Mouse (Mus musculus) intestine, postnatal 0 days (tissue): ENCODE data around the gene Nsf. TPM values are rescaled to one million over a fixed set of nuclear protein-coding genes. Genes with fewer than 3 reads are reported as not detected.
"Not testable (repeated sequence)": the region's sequence is repeated elsewhere in the genome, so short reads cannot be mapped to it uniquely, and the experiment has no call there.

Source experiments
- ATAC-seq: fragments of 200-750 bp; cut with Nextera tagmentation; 2 replicates; pipeline ENCODE4 v1.8.0; 2017; ENCODE audit warnings: mild to moderate bottlenecking, moderate TSS enrichment, moderate library complexity
- H3K27ac ChIP-seq: fragments of 300-500 bp; sonication (generic); 2 replicates; pipeline ENCODE4 v1.5.1; 2014; ENCODE audit warnings: mild to moderate bottlenecking, low read depth, low read length, moderate library complexity
- H3K27me3 ChIP-seq: fragments of 300-500 bp; sonication (generic); replicated peaks from 2 replicates; pipeline ENCODE4 v1.6.1; 2014; ENCODE audit warnings: low read length, mixed read lengths; ENCODE audit not compliant: control insufficient read depth, insufficient read depth
- H3K36me3 ChIP-seq: fragments of 300-500 bp; sonication (generic); 2 replicates; pipeline ENCODE4 v1.6.1; 2014; ENCODE audit warnings: mild to moderate bottlenecking, moderate library complexity; ENCODE audit not compliant: control insufficient read depth, insufficient read depth
- H3K4me1 ChIP-seq: fragments of 300-500 bp; sonication (generic); replicated peaks from 2 replicates; pipeline ENCODE4 v1.6.1; 2014; ENCODE audit warnings: antibody characterized with exemption, low read length, mixed read lengths; ENCODE audit not compliant: control insufficient read depth, insufficient read depth
- H3K4me2 ChIP-seq: fragments of 300-500 bp; sonication (generic); replicated peaks from 2 replicates; pipeline ENCODE4 v1.6.1; 2014; ENCODE audit warnings: low read depth, mild to moderate bottlenecking, moderate library complexity
- H3K4me3 ChIP-seq: fragments of 300-500 bp; sonication (generic); 2 replicates; pipeline ENCODE4 v1.5.1; 2014; ENCODE audit warnings: low read depth, low read length
- H3K9ac ChIP-seq: fragments of 300-500 bp; sonication (generic); 2 replicates; pipeline ENCODE4 v1.6.1; 2014; ENCODE audit warnings: mild to moderate bottlenecking, low read depth, low read length
- H3K9me3 ChIP-seq: fragments of 300-500 bp; sonication (generic); 2 replicates; pipeline ENCODE4 v1.6.1; 2016; ENCODE audit warnings: mixed run types; ENCODE audit not compliant: control insufficient read depth
- CTCF ChIP-seq: sonication (generic); IDR thresholded peaks from 2 replicates; pipeline ENCODE4 v1.5.1; 2016; ENCODE audit warnings: low read depth, mild to moderate bottlenecking, control low read depth, antibody characterized with exemption, moderate library complexity
- WGBS: fragments of 180-500 bp; shearing (Covaris S2); extraction: QIAGEN DNeasy Blood & Tissue Kit; methylation state at CpG from one replicate; pipeline ENCODE4 v1.1.7; 2014; 5-methylcytosine and 5-hydroxymethylcytosine counted together
- polyA plus RNA-seq: library from polyadenylated mRNA; unstranded; fragments of >200 nt; fragmentation: Nextera tagmentation; extraction: Ambion mirVana; gene quantifications from 2 replicates; pipeline ENCODE4 v1.2.1, GENCODE M21; 2015

Gene Nsf
- polyA plus RNA-seq, 1 experiment from 2014 or later, result 41.4 TPM

DNA sequence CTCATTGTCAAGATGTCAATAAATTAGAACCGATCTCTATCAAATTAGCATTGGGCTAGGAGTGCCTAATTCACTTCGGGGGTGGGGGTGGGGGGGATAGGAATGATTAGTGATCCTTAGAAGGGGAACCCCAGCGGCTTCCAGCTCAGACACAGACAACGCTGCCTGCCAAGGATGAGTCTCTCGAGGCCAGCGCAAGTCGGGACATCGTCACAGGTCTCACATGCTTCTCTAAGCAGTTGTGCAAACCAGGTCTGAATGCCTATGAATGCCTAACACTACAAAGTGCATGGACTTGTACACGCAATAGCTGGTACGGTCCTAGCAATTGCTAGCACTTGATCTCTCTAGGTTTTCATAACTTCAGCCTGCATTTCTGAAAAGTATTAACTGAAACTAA is 62.1 kb downstream of the Nsf start:
- Histone ChIP-seq H3K36me3 (no peaks in the 10 kb centered on the region), H3K27ac (no peak overlapping the region), H3K27me3 (no peaks in the 10 kb centered on the region), H3K4me2 (no peak overlapping the region), H3K9ac (no peak overlapping the region), H3K4me3 (no peak overlapping the region), H3K9me3 (no peaks in the 10 kb centered on the region), H3K4me1 (no peaks in the 10 kb centered on the region)
- TF ChIP-seq CTCF, result no peak
- WGBS, result 88% methylated on average over 10 of the region's 10 CpGs
- ATAC-seq, result no peak

DNA sequence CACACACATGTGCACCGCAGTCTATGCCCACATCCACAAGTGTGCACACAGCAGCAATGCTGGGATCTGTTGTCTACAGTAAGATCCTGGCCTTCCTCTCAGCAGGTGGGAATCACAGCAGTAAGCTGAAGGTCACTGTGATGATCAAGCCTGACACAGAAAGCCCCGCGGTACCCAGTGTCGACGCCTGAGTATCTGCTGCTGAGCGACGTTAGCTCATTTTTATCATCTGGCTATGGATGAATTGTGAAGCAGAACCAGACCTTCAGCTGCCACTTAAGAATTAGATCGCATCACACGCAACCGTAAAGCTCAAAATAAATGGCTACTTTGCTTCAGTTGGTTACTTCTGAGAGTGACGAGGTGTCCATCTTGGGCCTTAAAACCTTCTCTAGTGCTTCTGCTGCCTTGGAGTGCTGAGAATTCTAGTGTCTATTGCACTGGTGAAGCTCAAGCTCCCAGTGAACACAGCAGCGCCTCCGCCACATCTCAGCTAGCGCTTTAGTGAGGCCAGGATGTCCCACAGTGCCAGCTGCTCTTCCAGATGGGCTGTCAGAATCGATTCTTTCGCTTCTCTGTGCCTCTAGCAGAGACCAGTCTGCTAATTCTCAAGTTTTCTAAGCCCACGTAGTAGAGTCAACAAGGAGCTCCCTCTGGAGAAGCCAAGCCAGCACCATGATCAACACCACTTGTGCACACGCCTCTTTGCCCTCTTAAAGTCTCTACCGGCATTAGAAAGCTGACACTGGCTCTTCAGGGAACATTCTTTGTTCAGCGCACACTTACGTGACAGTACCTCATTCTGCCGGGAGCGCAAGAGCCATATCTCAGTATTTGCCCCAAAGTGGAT is 63.3 kb downstream of the Nsf start:
- no peak overlapping the region for H3K4me2 ChIP-seq
- H3K36me3 ChIP-seq, result no peaks in the 10 kb centered on the region
- no peaks in the 10 kb centered on the region for H3K27me3 ChIP-seq
- no peak for TF ChIP-seq CTCF
- no peaks in the 10 kb centered on the region for H3K9me3 ChIP-seq
- no peak overlapping the region for H3K27ac ChIP-seq
- no peak overlapping the region for H3K9ac ChIP-seq
- no peaks in the 10 kb centered on the region for H3K4me1 ChIP-seq
- WGBS, result 87% methylated on average over 23 of the region's 23 CpGs
- ATAC-seq, result no peak
- H3K4me3 ChIP-seq, result no peak overlapping the region

DNA sequence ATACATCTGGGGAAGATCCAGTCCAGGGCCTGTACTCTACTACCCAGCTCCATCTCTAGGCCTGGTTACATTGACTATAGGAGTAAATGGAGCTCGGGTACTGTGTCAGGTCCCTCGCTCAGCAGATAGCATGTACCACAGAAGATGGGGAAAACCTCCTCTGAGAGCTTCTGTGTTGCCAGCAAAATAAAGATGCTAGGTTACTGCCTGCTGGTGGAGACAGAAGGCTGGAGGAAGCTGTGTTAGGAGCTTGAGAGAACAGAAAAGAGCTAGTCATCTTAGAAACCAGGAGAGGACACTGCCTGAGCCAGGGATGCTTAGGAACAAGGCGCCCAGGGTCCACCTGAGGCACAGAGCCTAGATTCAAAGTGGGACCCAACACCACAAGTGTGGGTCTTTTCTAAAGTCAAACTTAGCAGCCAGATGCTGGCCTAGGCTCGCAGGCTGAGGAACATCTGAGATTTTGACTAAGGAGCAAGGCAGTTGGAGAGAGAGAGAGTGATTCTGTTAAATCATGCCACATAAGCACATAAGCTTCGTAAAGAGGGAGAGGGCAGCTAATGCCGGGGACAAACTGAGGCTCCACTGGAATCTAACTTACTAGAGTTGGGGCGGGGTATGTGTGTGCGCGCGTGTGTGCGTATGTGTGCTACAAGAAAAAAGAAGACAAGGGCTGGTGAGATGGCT is 66.0 kb downstream of the Nsf start:
- H3K27ac ChIP-seq, result no peak overlapping the region
- peaks cover 4% of the 10 kb centered on the region; the same call in 1 of the 2 replicates for H3K36me3 ChIP-seq
- H3K27me3 ChIP-seq, result no peaks in the 10 kb centered on the region
- H3K4me1 ChIP-seq, result no peaks in the 10 kb centered on the region
- no peak overlapping the region for H3K9ac ChIP-seq
- no peak for TF ChIP-seq CTCF
- ATAC-seq, result no peak
- no peaks in the 10 kb centered on the region for H3K9me3 ChIP-seq
- no peak overlapping the region for H3K4me2 ChIP-seq
- H3K4me3 ChIP-seq, result no peak overlapping the region
- 94% methylated on average over 11 of the region's 11 CpGs for WGBS

DNA sequence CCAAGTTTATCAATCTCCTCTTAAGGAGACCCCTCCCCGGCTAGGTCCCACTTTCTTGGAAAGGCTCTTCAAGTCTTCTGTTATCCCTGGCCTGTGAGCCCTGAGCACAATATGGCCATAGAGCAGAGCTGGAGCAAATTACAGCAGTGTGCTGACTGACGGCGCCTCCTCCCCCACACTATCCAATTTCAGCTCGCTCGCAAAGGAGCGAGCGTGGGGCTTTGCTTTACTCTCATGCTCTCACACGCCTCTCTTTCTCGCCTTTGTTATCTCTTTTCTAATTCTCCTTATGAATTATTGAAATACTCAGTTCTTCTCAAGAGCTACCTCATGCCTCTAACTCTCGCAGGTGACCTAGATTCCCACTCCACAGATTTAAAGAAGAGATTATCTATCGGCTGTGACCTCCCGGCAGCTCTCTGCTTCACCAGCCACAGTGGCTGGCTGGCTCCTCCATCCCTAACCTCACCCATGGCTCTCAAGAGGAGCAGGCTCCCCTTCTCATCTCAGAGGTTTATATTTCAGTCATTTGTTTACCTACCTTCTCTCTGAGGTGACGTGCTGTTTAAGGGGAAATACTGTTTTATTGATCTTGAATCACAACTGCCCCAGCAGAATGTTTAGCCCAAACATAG is 69.0 kb downstream of the Nsf start:
- Histone ChIP-seq H3K36me3 (peaks cover 16% of the 10 kb centered on the region; the same call in 1 of the 2 replicates), H3K4me2 (no peak overlapping the region), H3K9me3 (no peaks in the 10 kb centered on the region), H3K27ac (no peak overlapping the region), H3K4me1 (no peaks in the 10 kb centered on the region), H3K27me3 (no peaks in the 10 kb centered on the region), H3K4me3 (no peak overlapping the region), H3K9ac (no peak overlapping the region)
- no peak for ATAC-seq
- 48% methylated on average over 13 of the region's 13 CpGs for WGBS
- TF ChIP-seq CTCF, result no peak

DNA sequence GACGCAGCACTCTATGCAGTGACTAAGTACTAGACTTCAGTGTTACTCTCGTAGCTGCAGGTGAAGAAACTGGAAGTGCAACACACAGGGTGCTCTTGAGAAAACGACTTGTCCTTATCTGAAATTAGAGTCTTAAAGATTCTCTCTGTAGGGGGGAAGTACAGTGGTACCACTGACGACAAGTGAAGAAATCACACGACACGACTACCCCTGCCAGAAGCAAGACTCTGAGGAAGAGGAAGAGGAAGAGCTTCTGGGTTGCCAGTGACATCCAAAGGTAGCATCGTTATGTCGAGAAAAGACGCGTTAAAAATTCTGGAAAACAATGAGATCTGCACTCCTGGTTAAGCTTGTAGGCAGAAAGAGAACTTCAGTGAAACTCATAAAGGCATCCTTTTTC is 70.1 kb downstream of the Nsf start:
- H3K36me3 ChIP-seq, result peaks cover 17% of the 10 kb centered on the region; the same call in 1 of the 2 replicates
- H3K27ac ChIP-seq, result no peak overlapping the region
- no peak for ATAC-seq
- no peak for TF ChIP-seq CTCF
- H3K27me3 ChIP-seq, result no peaks in the 10 kb centered on the region
- 89% methylated on average over 10 of the region's 10 CpGs for WGBS
- H3K4me1 ChIP-seq, result no peaks in the 10 kb centered on the region
- H3K9me3 ChIP-seq, result no peaks in the 10 kb centered on the region
- H3K4me2 ChIP-seq, result no peak overlapping the region
- no peak overlapping the region for H3K9ac ChIP-seq
- no peak overlapping the region for H3K4me3 ChIP-seq

DNA sequence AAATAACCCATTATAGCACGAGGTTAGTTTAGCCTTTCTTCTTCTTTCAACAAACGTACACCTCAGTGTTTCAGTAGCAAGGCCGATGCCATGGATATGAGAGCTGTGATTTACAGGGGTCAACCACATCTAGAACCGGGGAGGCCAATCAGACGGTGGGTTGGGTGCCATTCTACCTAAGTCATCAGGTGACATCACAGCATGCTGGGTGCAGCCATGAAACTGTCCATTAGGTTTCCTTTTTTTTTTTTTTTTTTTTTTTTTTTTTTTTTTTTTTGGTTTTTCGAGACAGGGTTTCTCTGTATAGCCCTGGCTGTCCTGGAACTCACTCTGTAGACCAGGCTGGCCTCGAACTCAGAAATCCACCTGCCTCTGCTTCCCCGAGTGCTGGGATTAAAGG is 74.4 kb downstream of the Nsf start:
- not testable (repeated sequence) for H3K4me1 ChIP-seq, H3K9me3 ChIP-seq, ATAC-seq, H3K4me2 ChIP-seq, H3K9ac ChIP-seq, H3K4me3 ChIP-seq, H3K27me3 ChIP-seq, H3K27ac ChIP-seq
- WGBS, result 95% methylated on average over 6 of the region's 8 CpGs
- peaks cover 26% of the 10 kb centered on the region; the same call in 1 of the 2 replicates for H3K36me3 ChIP-seq
